Mouse (Mus musculus) embryonic facial prominence, embryonic 15.5 days (tissue): ENCODE measurements at regions not wholly inside any gene's neighbourhood (a gene's known extent, or its start where the extent isn't known, plus 50 kb on each side); places are given as distances from the start of the nearest gene placed in this dataset.

ENCODE experiments used
- ATAC-seq: fragments of 200-750 bp; cut with Nextera tagmentation; 2 replicates; pipeline ENCODE4 v1.8.0; 2017; ENCODE audit warnings: low read depth, moderate TSS enrichment; ENCODE audit not compliant: insufficient number of reproducible peaks, low FRiP score, low TSS enrichment
- H3K27ac ChIP-seq: fragments of 300-500 bp; sonication (generic); replicated peaks from 2 replicates; pipeline ENCODE4 v1.5.1; 2015; ENCODE audit warnings: mild to moderate bottlenecking, inconsistent platforms
- H3K27me3 ChIP-seq: fragments of 300-500 bp; sonication (generic); 2 replicates; pipeline ENCODE4 v1.6.1; 2015; ENCODE audit warnings: inconsistent platforms
- H3K36me3 ChIP-seq: fragments of 300-500 bp; sonication (generic); 2 replicates; pipeline ENCODE4 v1.6.1; 2015; ENCODE audit warnings: mild to moderate bottlenecking, inconsistent platforms
- H3K4me1 ChIP-seq: fragments of 300-500 bp; sonication (generic); 2 replicates; pipeline ENCODE4 v1.6.1; 2015; ENCODE audit warnings: inconsistent platforms
- H3K4me2 ChIP-seq: fragments of 300-500 bp; sonication (generic); replicated peaks from 2 replicates; pipeline ENCODE4 v1.6.1; 2015; ENCODE audit warnings: mild to moderate bottlenecking, inconsistent platforms
- H3K4me3 ChIP-seq: fragments of 300-500 bp; sonication (generic); replicated peaks from 2 replicates; pipeline ENCODE4 v1.5.1; 2015; ENCODE audit warnings: mild to moderate bottlenecking, inconsistent platforms
- H3K9ac ChIP-seq: fragments of 300-500 bp; sonication (generic); 2 replicates; pipeline ENCODE4 v1.6.1; 2015; ENCODE audit warnings: inconsistent platforms
- H3K9me3 ChIP-seq: fragments of 300-500 bp; sonication (generic); replicated peaks from 2 replicates; pipeline ENCODE4 v1.6.1; 2016; ENCODE audit warnings: inconsistent platforms
- WGBS: fragments of 180-500 bp; shearing (Covaris S2); methylation state at CpG from one replicate; pipeline ENCODE4 v1.1.7; 2015; 5-methylcytosine and 5-hydroxymethylcytosine counted together

DNA sequence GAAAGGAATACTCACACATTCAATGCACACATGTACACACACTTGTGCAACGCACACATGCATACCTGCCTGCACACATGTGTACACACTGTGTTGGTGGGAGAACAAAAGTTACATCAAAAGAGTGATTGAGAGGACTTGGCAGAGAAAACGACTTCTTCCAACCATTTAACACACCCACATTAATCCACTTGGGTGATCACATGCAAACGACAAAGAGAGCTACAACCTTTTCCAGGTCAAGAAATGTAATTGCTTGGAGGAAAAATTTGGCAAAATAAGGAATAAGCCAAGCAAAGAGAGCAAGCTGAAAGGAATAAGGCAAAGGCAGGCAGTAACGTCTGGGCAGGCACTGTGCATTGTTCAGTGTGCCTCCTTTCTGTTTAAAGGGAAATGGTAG is 67.3 kb downstream of the C1d start:
- H3K27me3 ChIP-seq: no peaks in the 10 kb centered on the region
- H3K4me3 ChIP-seq: no peak overlapping the region
- H3K36me3 ChIP-seq: no peaks in the 10 kb centered on the region
- no peak for ATAC-seq
- 48% methylated on average over 4 of the region's 4 CpGs for WGBS
- H3K9me3 ChIP-seq: no peaks in the 10 kb centered on the region
- no peaks in the 10 kb centered on the region for H3K4me1 ChIP-seq
- H3K4me2 ChIP-seq: no peak overlapping the region
- H3K27ac ChIP-seq: no peak overlapping the region
- H3K9ac ChIP-seq: no peak overlapping the region

DNA sequence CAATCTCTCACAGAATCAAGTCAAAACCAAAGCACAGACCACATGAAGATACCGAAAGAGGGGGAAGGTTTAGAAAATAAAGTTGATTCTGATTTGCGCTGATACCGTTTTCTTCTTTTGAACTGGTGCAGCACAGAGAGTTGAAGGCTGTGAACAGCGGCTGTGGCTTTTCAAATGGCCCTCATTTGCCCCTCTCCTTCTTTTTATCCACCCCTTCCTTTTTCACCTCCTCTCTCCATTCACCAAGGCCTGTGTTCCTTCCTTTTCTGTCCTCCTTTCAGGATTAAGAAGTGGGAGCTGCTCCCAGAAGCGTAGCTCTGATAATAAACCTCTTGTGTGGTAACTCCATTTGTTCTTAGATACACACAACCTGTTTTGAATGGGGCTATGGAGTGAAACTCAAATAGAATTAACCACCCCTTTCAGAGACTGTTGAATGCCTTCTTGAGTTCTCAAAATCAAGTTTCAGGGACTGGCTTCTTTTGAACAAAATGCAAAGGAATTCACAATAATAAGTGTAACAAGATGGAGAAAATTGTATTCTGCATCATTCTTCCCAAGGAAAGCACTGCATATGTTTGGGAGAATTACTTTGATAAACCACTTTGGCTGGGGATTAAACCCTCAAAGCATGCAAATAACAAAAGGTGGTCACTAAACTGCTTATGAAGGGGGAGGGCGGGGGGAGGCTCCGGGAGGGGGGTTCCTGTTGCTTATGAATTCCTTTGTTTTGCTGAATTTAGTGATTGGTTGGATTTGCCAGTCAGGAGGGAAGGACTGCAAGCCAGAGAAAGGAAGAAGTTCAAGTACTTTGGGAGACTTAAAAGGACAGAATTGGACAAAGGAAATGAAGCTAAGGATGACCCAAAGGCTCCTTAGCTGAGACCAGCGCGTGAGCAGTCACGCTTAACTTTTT is 68.6 kb downstream of the C1d start:
- Histone ChIP-seq H3K9me3 (no peaks in the 10 kb centered on the region), H3K4me2 (no peak overlapping the region), H3K27ac (no peak overlapping the region), H3K36me3 (no peaks in the 10 kb centered on the region), H3K4me3 (no peak overlapping the region), H3K27me3 (no peaks in the 10 kb centered on the region), H3K9ac (no peak overlapping the region), H3K4me1 (no peaks in the 10 kb centered on the region)
- 71% methylated on average over 10 of the region's 10 CpGs for WGBS
- no peak for ATAC-seq

GRCm38 (mm10) chr11:17326695-17327094 is 69.3 kb downstream of the C1d start:
- no peaks in the 10 kb centered on the region for H3K4me1 ChIP-seq
- H3K4me3 ChIP-seq: no peak overlapping the region
- ATAC-seq: no peak
- no peaks in the 10 kb centered on the region for H3K27me3 ChIP-seq
- H3K9me3 ChIP-seq: no peaks in the 10 kb centered on the region
- no peaks in the 10 kb centered on the region for H3K36me3 ChIP-seq
- no peak overlapping the region for H3K27ac ChIP-seq
- no peak overlapping the region for H3K4me2 ChIP-seq
- 49% methylated on average over 4 of the region's 4 CpGs for WGBS
- no peak overlapping the region for H3K9ac ChIP-seq

GRCm38 (mm10) chr11:17351476-17351875 is 94.1 kb downstream of the C1d start:
- Histone ChIP-seq H3K4me1 (no peaks in the 10 kb centered on the region), H3K27ac (0 out of 2 replicates have a peak overlapping the region, but pooled peaks have one; percentile 12), H3K4me2 (no peak overlapping the region), H3K36me3 (no peaks in the 10 kb centered on the region), H3K9ac (no peak overlapping the region), H3K27me3 (no peaks in the 10 kb centered on the region), H3K4me3 (no peak overlapping the region), H3K9me3 (no peaks in the 10 kb centered on the region)
- 76% methylated on average over 1 of the region's 1 CpGs for WGBS
- no peak for ATAC-seq

GRCm38 (mm10) chr11:17352148-17353130 is 95.1 kb downstream of the C1d start:
- ATAC-seq: no peak
- H3K4me2 ChIP-seq: no peak overlapping the region
- 75% methylated on average over 17 of the region's 17 CpGs for WGBS
- H3K9ac ChIP-seq: no peak overlapping the region
- H3K4me1 ChIP-seq: no peaks in the 10 kb centered on the region
- H3K27ac ChIP-seq: 0 out of 2 replicates have a peak overlapping the region, but pooled peaks have one; percentile 12
- no peaks in the 10 kb centered on the region for H3K9me3 ChIP-seq
- no peaks in the 10 kb centered on the region for H3K27me3 ChIP-seq
- no peak overlapping the region for H3K4me3 ChIP-seq
- no peaks in the 10 kb centered on the region for H3K36me3 ChIP-seq

GRCm38 (mm10) chr11:17359698-17360254 is 102.4 kb downstream of the C1d start:
- 79% methylated on average over 1 of the region's 1 CpGs for WGBS
- Histone ChIP-seq H3K36me3 (no peaks in the 10 kb centered on the region), H3K4me2 (no peak overlapping the region), H3K4me1 (no peaks in the 10 kb centered on the region), H3K9me3 (no peaks in the 10 kb centered on the region), H3K27me3 (no peaks in the 10 kb centered on the region), H3K9ac (no peak overlapping the region), H3K4me3 (no peak overlapping the region), H3K27ac (no peak overlapping the region)
- ATAC-seq: no peak

GRCm38 (mm10) chr11:17377859-17378258 is 120.5 kb downstream of the C1d start:
- Histone ChIP-seq H3K4me3 (no peak overlapping the region), H3K36me3 (no peaks in the 10 kb centered on the region), H3K4me2 (no peak overlapping the region), H3K4me1 (no peaks in the 10 kb centered on the region), H3K27me3 (no peaks in the 10 kb centered on the region), H3K27ac (no peak overlapping the region), H3K9me3 (no peaks in the 10 kb centered on the region), H3K9ac (no peak overlapping the region)
- no peak for ATAC-seq
- WGBS: 76% methylated on average over 3 of the region's 3 CpGs

DNA sequence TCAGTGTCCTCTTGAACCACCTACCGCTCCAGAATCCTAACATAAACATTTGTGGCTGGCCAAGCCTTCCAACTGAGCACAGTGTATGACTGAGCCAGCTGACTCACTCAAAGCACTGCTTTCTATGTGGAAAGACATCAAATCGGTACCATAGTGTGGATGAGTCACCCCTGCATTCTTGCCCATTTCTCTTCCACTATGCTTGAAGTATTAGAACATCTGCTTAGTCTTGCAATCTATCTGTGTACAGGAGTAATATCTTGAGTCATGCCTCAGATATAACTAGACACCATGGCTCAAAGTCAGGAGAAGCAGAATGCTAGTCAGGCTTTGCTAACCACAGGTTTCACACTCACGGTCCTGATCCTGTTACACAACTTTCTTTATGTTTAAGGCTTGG is 129.4 kb downstream of the C1d start:
- H3K9ac ChIP-seq: no peak overlapping the region
- H3K4me2 ChIP-seq: no peak overlapping the region
- H3K36me3 ChIP-seq: no peaks in the 10 kb centered on the region
- ATAC-seq: no peak
- H3K9me3 ChIP-seq: no peaks in the 10 kb centered on the region
- H3K27ac ChIP-seq: no peak overlapping the region
- H3K4me3 ChIP-seq: no peak overlapping the region
- WGBS: 65% methylated on average over 3 of the region's 3 CpGs
- no peaks in the 10 kb centered on the region for H3K27me3 ChIP-seq
- no peaks in the 10 kb centered on the region for H3K4me1 ChIP-seq

DNA sequence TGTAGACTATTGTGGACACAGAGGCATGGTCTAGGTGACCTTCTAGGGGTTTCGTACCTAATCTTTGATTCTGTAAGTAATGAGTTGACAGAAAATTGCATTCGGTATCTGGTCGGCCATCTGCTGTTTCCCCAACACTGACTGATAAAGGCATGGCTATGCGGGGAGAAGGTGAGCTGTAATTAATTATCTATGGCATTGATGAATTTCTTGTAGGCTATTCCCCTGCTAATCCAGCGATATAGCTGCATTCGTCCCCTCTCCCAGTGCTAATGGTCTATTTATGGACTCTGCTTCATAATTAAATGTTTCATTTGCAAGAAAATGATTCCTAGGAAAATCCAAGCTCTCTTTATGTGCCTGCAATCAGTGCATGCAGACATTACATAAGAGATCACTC is 136.5 kb downstream of the C1d start:
- Histone ChIP-seq H3K4me1 (no peaks in the 10 kb centered on the region), H3K27me3 (no peaks in the 10 kb centered on the region), H3K4me3 (no peak overlapping the region), H3K36me3 (no peaks in the 10 kb centered on the region), H3K27ac (no peak overlapping the region), H3K4me2 (no peak overlapping the region), H3K9me3 (no peaks in the 10 kb centered on the region), H3K9ac (no peak overlapping the region)
- WGBS: 75% methylated on average over 6 of the region's 6 CpGs
- ATAC-seq: no peak

DNA sequence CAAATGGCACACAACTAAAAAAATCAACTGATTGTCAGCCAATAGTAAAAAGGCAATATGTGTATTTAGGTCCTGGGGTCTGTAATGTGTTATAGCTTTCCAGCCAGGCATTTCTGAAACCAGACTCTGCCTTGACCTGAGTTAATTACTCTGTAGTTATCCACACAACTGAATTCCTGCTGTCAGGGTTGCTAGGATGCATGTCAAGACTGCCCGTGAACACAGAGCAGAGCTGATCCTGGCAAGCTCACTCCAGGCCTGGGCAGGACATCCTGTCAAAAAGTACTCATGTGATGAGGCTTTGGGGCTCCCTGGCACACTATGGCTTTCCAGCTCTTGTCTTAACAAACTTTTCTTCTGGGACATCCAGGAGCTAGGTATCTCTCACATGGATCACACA is 157.2 kb downstream of the C1d start:
- WGBS: 8% methylated on average over 1 of the region's 1 CpGs
- Histone ChIP-seq H3K36me3 (no peaks in the 10 kb centered on the region), H3K9me3 (no peaks in the 10 kb centered on the region), H3K4me3 (no peak overlapping the region), H3K27me3 (no peaks in the 10 kb centered on the region), H3K4me1 (no peaks in the 10 kb centered on the region), H3K9ac (no peak overlapping the region), H3K4me2 (no peak overlapping the region), H3K27ac (no peak overlapping the region)
- no peak for ATAC-seq

GRCm38 (mm10) chr11:17415144-17415543 is 157.8 kb downstream of the C1d start:
- Histone ChIP-seq H3K9me3 (no peaks in the 10 kb centered on the region), H3K27ac (no peak overlapping the region), H3K9ac (no peak overlapping the region), H3K4me3 (no peak overlapping the region), H3K4me2 (no peak overlapping the region), H3K36me3 (no peaks in the 10 kb centered on the region), H3K4me1 (no peaks in the 10 kb centered on the region), H3K27me3 (no peaks in the 10 kb centered on the region)
- WGBS: 12% methylated on average over 1 of the region's 1 CpGs
- no peak; the same call in 1 of the 2 replicates for ATAC-seq
